In genomic region chr1:181615866-181616491, GRCm38 (mm10) we compare ENCODE assay signal across 8 mouse cellular contexts. TPM values are rescaled to one million over a fixed set of nuclear protein-coding genes. Genes with fewer than 3 reads are reported as not detected.
DNase-seq lines count a peak whose midpoint lies in the region; ATAC-seq lines count a peak whose summit lies in the region.

No protein-coding gene starts in this region.

- no peak overlapping the region for H3K4me3 ChIP-seq in liver, embryonic 12.5 days
- no peak overlapping the region for H3K4me3 ChIP-seq in forebrain, embryonic 12.5 days (replicated peaks)
- no peak overlapping the region for H3K4me3 ChIP-seq in hindbrain, embryonic 16.5 days (ENCODE audit: low read length)

- H3K4me1 ChIP-seq in liver, embryonic 12.5 days = no peaks in the 10 kb centered on the region
- H3K4me1 ChIP-seq in forebrain, embryonic 12.5 days = no peaks in the 10 kb centered on the region
- no peaks in the 10 kb centered on the region for H3K4me1 ChIP-seq in hindbrain, embryonic 16.5 days (ENCODE audit: control insufficient read depth, insufficient read depth, low read depth, low read length)

- DNase-seq in liver = peak; percentile 56
- DNase-seq in c-Kit-positive CD71-positive TER-119-positive erythroid progenitor cells, embryonic 14.5 days (ENCODE audit: low spot score) = peak; percentile 43
- peak; percentile 61 to 71 for DNase-seq in layer of hippocampus, postnatal 36 days
- DNase-seq in spleen, adult 18-20 months = peak; percentile 8 to 46

- 33% methylated on average over 11 of the region's 11 CpGs for WGBS in liver, embryonic 12.5 days (ENCODE audit: insufficient replicate concordance)
- 49% methylated on average over 11 of the region's 11 CpGs for WGBS in forebrain, embryonic 12.5 days
- 45% methylated on average over 11 of the region's 11 CpGs for WGBS in hindbrain, embryonic 16.5 days

- no peaks in the 10 kb centered on the region for H3K9me3 ChIP-seq in liver, embryonic 12.5 days (replicated peaks)
- H3K9me3 ChIP-seq in forebrain, embryonic 12.5 days = no peaks in the 10 kb centered on the region
- no peaks in the 10 kb centered on the region for H3K9me3 ChIP-seq in hindbrain, embryonic 16.5 days (ENCODE audit: control insufficient read depth, low read length)

- H3K27me3 ChIP-seq in liver, embryonic 12.5 days (replicated peaks) = no peaks in the 10 kb centered on the region
- H3K27me3 ChIP-seq in forebrain, embryonic 12.5 days = no peaks in the 10 kb centered on the region
- H3K27me3 ChIP-seq in hindbrain, embryonic 16.5 days (replicated peaks; ENCODE audit: control insufficient read depth, insufficient read depth, low read length) = no peaks in the 10 kb centered on the region; the same call in 1 of the 2 replicates

- no peaks in the 10 kb centered on the region for H3K36me3 ChIP-seq in liver, embryonic 12.5 days
- no peaks in the 10 kb centered on the region for H3K36me3 ChIP-seq in forebrain, embryonic 12.5 days (replicated peaks)
- no peaks in the 10 kb centered on the region for H3K36me3 ChIP-seq in hindbrain, embryonic 16.5 days (ENCODE audit: control insufficient read depth, insufficient read depth, low read length)

- H3K9ac ChIP-seq in liver, embryonic 12.5 days = no peak overlapping the region
- no peak overlapping the region for H3K9ac ChIP-seq in forebrain, embryonic 12.5 days
- H3K9ac ChIP-seq in hindbrain, embryonic 16.5 days (ENCODE audit: low read depth, low read length) = no peak overlapping the region

- no peak overlapping the region for H3K27ac ChIP-seq in liver, embryonic 12.5 days
- no peak overlapping the region for H3K27ac ChIP-seq in forebrain, embryonic 12.5 days
- no peak overlapping the region for H3K27ac ChIP-seq in hindbrain, embryonic 16.5 days (ENCODE audit: low read depth, low read length)

- no peak overlapping the region for H3K4me2 ChIP-seq in liver, embryonic 12.5 days
- no peak overlapping the region for H3K4me2 ChIP-seq in forebrain, embryonic 12.5 days
- no peak overlapping the region for H3K4me2 ChIP-seq in hindbrain, embryonic 16.5 days (ENCODE audit: low read length)

- no peak for ATAC-seq in liver, embryonic 12.5 days
- ATAC-seq in forebrain, embryonic 12.5 days (ENCODE audit: low FRiP score) = peak; percentile 36; the same call in 1 of the 2 replicates
- 0 out of 2 replicates have a peak, but pooled peaks have one; percentile 52 for ATAC-seq in hindbrain, embryonic 16.5 days
- ATAC-seq in megakaryocyte progenitor cell, adult 5-6 weeks (replicated peaks; ENCODE audit: poor library complexity) = peak; percentile 97

RNA-seq across cellular contexts. Expression of gene Dnah14, which starts 39.6 kb away (rescaled TPM):
- 2.8 and 2.9 TPM in 2 replicates for polyA plus RNA-seq in liver, embryonic 12.5 days (2016; fragmentation: Nextera tagmentation; extraction: Ambion mirVana)
- polyA plus RNA-seq in forebrain, embryonic 12.5 days (2016; fragmentation: Nextera tagmentation; extraction: Ambion mirVana) = 1.9 and 2.2 TPM in 2 replicates
- 0.37 and 0.50 TPM in 2 replicates for polyA plus RNA-seq in hindbrain, embryonic 16.5 days (2015; fragmentation: Nextera tagmentation; extraction: Ambion mirVana)
- total RNA-seq in layer of hippocampus, postnatal 36 days (2021) = under 1 TPM; 0.22 to 0.76 TPM
- total RNA-seq in megakaryocyte progenitor cell, adult 5-6 weeks (2015) = not detected in 2 replicates
- total RNA-seq in megakaryocyte progenitor cell, adult 5-6 weeks (2017) = 1.7 and 2.5 TPM in 2 replicates
